Mouse (Mus musculus) olfactory bulb, adult 2 months (tissue): ENCODE results near the gene Tmem91.

Source experiments
- CTCF ChIP-seq: fragments of 200-500 bp; IDR thresholded peaks from 2 replicates; pipeline ENCODE4 v1.5.1; 2012; ENCODE audit warnings: low read depth, mild to moderate bottlenecking, low read length, moderate library complexity; ENCODE audit not compliant: insufficient read depth
- POLR2A ChIP-seq: fragments of 200-500 bp; IDR thresholded peaks from 2 replicates; pipeline ENCODE4 v1.6.1; 2012; ENCODE audit warnings: mild to moderate bottlenecking, low read depth, low read length, moderate library complexity; ENCODE audit not compliant: insufficient read depth

GRCm38 (mm10) chr7:25666381-25666780, 8.6 kb downstream of the Tmem91 start:
- TF ChIP-seq POLR2A = no peak
- TF ChIP-seq CTCF = no peak
